Mouse (Mus musculus) right cerebral cortex, postnatal 36 days (tissue): ENCODE data around the gene Tmub2.
"Not testable (repeated sequence)": the region's sequence is repeated elsewhere in the genome, so short reads cannot be mapped to it uniquely, and the experiment has no call there.

Experiments used
- DNase-seq, 2 experiments: peaks; one replicate each; pipeline ENCODE4 v3.0.0; 2022; ENCODE audit warnings: low spot score in 2 of 2, mixed read lengths in 1 of 2

Gene Tmub2

DNA sequence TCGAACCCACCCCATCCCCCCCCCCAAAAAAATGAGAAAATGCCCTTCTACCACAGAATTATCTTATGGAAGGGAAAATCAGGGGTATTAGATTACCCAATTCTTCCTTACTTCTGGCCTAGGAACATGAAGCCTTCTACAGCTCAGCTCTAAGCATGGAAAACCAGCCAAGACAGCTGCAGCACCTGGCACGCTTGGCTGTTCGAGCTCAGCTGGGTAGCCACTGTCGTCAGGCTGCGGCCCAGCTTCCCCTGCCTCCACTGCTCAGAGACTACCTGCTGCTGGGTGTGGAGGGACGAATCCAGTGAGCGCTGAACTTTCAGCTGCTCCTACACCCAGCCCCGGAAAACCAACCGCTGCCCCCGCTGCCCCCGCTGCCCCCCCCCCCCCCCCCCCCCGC lies 7.0 kb upstream of the Tmub2 start:
- DNase-seq, result no peak

DNA sequence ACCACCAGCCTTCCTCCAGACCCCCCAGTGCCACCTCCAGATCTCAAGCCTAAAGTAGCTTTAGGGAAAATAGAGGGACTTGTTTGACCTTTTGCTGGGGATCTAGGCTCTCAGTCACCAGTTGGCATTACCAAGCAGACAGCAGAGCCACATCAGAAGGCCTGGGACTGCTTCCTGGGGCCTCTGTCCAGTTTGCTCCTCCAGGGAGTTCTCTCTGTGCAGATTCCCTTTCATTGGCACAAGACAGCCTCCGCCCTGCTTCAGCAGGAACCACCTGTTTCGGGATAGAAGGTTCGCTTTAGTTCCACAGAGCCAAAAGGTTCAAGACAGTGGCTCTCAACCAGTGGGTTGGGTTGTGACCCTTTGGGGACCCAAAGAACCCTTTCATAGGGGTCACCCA lies 5.1 kb upstream of the Tmub2 start:
- DNase-seq, result no peak

DNA sequence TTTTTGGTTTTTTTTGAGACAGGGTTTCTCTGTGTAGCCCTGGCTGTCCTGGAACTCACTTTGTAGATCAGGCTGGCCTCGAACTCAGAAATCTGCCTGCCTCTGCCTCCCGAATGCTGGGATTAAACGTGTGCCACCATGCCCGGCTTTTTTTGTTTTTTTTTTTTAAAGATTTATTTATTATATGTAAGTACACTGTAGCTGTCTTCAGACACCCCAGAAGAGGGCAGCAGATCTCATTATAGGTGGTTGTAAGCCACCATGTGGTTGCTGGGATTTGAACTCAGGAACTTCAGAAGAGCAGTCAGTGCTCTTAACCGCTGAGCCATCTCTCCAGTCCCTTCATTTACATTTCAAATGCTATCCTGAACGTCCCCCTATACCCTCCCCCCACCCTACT lies 4.5 kb upstream of the Tmub2 start:
- not testable (repeated sequence) for DNase-seq

DNA sequence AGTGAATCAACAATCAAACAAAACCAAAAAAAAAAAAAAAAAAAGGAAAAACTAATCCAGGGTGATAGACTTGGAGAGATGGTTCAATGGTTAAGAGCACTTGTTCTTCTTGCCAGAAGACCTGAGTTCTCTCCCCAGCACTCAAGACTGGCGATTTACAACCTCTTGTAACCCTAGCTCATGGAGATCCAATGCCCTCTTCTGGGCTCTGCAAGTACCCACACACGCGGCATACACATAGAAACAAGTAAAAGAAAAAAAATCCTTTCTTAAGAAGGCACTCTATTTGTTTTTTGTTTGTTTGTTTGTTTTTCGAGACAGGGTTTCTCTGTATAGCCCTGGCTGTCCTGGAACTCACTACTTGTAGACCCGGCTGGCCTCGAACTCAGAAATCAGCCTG lies 809 bp upstream of the Tmub2 start:
- DNase-seq, result no peak

DNA sequence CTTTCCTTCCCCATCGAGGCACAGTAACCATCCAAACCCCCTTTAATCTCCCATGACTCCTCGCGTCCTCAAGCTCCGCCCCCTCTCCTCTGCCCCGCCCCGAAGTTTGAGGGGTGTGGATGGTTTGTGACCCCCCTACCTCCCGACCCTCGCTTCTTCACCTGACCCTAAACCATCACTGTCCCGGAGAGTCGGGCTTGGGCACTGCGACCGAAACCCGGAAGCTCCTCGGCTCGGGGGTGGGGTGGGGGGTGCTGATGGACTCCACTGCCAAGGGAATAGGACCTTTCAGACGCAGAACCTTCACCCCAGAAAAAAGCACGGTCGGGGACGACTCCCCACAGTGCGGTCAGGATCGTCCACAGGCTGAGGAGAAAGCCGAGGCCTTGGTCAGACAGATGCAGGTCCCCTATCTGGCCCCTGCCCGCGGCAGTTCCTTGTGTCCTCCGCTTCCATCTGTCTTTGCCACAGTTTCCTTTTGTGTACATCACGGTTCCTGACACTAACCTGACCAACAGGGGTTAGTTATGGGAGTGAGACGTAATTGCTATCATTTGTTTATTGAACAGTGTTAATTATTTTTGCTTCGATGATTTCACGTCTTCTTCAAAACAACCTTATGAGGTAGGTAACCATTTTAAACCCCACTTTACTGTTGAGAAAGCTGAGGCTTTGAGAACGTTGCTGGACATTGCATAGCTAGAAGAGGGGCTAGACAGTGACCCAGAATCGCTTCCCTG lies 534 bp downstream of the Tmub2 start:
- DNase-seq, result no peak

DNA sequence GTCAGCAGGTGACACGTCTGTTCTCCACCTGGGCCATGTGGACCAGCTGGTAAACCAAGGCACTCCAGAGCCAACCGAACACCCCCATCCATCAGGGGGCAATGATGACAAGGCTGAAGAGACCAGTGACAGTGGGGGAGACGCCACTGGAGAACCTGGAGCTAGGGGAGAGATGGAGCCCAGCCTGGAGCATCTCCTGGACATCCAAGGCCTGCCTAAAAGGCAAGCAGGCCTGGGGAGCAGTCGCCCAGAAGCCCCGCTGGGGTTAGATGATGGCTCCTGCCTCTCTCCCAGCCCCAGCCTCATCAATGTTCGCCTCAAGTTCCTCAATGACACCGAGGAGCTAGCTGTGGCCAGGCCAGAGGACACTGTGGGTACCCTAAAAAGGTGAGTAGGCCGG lies 2.8 kb downstream of the Tmub2 start:
- DNase-seq, result no peak

DNA sequence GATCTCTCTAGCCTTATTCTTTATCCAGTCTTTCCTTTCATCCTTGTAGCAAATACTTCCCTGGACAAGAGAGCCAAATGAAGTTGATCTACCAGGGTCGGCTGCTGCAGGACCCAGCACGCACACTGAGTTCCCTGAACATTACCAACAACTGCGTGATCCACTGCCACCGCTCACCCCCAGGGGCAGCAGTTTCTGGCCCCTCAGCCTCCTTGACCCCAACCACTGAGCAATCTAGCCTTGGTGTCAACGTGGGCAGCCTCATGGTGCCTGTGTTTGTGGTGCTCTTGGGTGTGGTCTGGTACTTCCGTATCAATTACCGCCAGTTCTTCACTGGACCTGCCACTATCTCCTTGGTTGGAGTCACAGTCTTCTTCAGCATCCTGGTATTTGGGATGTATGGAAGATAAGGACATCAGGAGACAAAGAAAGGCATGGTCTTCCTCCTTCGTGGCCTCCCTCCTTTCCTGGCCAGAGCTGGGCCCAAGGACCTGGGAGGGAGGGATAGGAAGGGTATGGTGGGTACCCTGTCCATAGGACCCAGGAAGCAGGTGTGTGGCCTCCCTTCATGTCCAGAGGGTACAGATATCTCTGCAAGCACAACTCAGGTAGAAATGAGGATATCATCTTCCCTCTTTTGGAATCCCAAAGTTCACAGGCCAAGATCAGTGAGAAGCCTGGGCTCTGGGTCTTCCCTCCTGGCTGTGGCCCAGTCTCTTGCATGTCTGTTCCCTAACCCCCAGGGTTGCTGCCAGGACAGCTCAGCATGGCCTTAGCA lies 3.5 kb downstream of the Tmub2 start:
- no peak for DNase-seq

DNA sequence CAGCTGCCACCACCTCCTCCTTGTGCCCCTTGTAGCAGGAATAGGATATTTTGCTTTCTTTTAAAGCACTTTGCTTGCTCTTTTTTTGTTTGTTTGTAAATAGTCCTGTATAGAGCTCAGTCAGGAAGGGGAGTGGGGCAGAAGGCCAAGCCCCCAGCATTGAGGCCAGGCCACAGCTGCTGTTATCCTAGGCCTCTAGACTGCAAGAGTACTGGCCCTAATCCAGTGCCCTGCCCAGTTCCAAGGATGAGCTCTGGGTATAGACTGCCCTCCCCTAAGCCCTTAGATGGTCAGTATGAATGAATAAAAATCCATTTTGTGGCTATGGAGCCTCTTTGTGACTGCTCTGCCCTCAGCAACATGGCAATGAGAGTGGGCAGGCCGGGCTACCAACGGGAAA lies 4.2 kb downstream of the Tmub2 start:
- no peak for DNase-seq

DNA sequence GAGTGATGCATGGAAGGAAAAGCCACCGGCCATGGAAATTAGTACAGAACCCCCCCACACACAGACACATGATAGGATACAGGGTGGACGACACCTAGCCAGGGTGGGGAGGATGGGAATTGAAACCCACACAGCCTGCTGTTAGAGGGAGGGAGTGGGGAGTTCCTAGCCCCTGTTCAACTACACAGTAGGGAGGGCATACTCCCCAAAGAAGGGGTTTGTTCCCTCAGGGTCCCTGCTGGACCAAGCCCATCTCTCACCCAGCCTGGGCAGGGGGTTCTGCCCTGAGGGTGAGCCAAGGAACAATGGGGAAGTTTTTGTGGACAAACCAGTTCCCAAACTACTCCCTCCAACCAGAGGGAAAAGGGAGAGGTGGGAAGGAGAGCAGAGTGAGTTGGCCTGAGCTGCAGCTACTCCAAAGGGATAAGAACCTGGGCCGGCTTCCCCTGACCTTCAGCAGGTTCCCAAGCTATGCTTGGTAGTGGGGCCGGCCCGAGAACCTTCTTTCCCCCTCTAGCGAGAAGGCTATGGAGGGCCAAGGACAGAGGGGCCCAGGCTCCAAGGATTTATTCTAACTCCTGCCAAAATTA lies 4.9 kb downstream of the Tmub2 start:
- DNase-seq, result no peak

DNA sequence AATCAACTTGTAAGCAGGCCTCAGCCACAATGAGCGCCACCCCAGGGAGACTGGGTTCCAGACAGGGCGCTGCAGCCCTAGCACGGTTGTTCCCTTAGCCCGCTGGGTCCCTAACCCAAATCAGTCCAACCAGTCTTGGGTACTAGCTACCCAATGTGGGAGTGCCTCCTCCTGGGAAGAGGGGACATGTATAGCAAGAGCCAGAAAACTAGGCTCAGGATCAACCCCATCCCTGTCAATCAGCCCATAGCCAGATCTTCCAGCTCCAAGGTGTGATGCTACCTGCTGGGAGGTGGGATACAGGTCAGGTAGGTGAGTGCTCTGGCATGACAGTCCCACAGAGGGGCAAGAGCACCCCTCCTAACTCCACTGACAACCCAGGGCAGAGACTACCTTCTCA lies 5.4 kb downstream of the Tmub2 start:
- DNase-seq, result no peak

DNA sequence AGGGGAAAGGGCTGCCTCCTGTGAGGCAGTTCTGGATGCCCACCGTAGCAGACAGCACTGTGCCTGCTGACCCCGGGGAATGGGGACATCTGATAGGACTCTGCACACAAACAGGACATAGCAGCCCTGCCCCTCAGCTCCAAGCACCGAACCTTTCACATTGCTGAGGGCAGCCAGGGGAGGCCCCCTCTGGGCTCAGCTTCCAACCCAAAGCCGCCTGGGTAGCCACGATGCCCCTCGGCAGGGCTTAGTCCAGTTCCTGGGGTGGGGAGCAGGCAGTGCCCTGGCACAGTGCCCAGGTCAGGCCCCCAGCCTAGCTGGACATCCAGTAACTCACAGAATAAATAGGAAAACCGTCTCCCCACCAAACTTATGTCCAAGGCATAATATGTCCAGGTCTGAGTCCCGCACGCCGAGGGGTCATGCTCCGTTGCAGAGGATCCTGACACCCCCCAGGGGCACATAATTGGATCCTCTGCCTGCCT lies 6.4 kb downstream of the Tmub2 start:
- DNase-seq, result no peak

DNA sequence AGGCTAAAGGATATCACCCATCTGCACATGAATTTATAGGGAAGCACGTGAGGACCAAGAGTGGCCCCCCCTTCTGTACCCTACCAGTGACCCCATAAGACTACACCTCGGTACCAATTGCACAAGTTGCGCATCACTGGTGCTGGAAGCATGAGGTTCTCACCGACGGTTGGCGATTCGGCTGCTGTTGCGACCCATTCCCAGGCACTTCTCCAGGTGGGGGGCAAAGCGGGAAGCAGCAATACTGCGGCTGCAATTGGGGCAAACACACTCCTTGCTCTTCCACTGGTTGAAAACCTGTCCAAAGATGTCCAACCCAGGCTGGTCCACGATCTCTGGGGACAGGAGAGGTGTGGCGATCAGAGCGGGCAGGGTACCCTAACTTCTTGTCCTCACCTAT lies 9.2 kb downstream of the Tmub2 start:
- no peak for DNase-seq

DNA sequence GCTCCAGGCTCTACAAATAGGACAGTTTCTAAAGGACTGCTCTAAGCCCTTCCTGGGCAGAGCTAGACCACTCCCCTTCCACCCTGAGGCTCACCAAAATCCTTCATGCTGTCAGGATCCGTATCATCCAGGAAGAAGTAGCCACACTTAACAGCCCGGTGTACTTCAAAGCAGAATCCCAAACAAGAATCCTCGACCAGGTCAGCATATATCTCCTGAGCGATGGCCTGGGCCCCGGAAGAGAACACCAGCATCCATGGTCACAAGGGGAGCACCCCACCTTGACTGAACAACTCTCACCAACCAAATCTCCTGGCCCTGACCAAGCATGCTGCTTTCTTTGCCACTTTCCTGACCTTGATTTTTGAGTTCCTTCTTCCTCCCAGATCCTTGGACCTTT lies 9.7 kb downstream of the Tmub2 start:
- no peak for DNase-seq

DNA sequence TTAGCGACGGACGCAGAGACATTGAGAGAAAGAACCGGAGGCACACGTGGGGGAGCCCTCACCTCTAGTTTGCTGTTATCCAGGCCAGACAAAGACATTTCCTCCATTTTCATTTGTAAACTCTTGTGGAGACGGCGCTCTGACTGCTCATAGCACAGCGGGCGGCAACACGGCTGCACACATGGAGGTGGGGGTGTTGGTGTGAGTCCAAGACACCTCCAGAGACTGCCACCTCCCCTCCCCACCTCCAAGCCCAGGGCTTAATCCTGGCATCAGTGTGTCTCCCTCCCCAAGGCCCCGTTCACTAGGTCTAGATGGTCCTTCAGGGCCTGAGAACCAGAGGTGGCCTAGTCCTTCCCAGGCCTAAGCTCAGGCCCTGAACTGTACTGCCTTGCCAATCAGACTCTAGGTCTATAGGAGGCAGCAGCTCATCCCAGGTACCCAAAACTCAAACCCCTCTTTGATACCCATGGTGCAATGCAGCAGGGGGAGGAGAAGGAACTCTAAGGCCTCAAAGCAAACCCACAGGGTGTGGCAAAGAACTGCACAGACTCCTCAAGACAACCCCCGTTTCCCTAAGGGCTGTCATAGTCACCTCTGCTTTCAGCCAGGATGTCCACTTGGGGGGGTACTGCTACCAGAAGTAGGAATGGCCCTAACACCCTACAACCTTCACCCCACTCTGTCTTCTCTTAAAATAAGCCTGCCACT lies 10.3 kb downstream of the Tmub2 start:
- DNase-seq, result no peak

DNA sequence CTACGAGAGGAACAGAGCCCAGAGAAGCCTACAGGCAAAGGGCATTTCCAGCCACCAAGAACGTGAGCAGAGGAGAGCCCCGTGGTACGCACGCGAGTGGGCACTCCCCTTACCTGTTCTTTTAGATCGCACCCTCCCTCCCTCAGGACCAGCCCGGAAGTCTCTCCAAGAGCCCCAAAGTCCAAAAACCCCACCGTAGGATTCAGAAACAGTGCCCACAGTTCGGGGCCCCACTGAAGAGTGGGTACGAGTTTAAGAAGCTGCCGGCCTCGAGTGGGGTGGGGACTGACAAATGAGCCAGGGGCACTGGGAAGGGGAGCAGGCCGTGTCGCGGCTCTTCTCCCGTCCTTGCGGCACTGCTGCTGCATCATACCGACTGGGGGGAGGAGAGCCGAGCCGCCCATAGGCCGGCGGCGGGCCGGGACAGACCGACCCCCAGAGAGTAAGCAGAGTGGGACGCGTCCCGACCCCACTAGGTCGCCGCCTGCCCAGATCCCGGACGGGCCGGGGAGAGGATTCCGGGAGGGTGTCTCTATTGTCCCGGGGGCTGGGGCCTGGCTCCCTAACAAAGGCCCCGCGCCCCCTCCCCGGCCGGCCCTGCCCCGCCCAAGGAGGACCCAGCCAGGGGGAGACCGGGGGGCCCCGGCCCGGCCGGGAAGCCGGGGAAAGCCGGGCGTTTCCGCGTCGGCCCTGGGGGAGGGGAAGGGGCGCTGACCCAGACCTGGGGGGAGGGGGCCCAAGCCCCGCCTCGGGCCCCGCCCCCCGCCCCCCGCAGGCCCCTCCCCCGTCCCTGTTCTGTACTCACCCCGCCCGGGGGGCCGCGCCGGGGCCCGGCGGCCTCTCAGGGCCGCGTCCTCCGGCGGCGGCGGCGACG lies 11.1 kb downstream of the Tmub2 start:
- no peak for DNase-seq

DNA sequence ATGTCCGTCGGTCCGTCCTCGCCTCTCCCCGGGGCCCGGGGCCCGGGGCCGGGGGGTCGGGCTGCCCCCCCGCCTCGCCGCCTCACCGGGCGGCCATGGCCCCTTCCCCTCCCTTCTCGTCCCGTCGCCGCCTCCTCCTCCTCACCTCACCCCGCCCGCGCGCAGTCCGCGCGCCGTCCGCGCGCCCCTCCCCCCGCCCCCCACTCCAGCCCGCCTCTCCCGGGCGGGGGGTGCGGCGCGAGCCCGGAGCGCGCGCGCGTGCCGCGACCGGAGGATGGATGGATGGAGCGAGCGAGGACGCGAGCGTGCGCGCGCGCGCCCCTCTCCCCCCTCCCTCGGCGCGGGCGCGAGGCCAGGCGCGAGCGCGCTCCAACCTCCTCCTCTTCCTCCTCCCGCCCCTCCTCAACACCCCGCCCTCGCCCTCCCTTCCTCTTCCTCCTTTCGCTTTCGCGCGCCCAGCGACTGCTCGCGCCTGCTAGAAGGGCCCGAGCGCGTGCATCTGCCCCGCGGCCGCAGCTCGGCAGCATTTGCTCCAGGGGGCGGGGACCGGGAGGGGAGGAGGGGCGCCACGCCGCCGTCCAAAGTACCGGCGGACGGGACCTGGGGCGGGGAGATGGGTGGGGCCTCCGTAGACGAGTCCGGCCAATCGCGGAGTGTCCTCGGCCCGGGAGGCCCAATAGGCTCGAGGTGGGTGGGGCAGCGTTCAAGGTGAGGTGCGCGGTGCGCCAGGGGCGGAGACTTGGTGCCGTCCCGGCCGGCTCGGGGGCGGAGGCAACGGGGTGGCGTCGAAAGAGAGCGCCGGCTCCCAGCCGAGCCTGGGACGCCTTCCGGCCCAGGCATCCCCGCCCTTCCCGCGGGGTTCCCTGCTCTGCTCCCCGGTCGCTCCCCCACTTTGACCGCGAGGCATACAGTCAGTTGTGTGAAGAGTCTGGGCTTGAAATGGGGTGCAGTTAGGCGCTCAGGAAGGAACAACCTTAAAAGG lies 12.1 kb downstream of the Tmub2 start, which contains the start of gene Atxn7l3:
TSS of gene Atxn7l3 (minus strand) at position 141 of the 982 bp plus-strand sequence.
- peak; percentile 97 to 98 for DNase-seq

DNA sequence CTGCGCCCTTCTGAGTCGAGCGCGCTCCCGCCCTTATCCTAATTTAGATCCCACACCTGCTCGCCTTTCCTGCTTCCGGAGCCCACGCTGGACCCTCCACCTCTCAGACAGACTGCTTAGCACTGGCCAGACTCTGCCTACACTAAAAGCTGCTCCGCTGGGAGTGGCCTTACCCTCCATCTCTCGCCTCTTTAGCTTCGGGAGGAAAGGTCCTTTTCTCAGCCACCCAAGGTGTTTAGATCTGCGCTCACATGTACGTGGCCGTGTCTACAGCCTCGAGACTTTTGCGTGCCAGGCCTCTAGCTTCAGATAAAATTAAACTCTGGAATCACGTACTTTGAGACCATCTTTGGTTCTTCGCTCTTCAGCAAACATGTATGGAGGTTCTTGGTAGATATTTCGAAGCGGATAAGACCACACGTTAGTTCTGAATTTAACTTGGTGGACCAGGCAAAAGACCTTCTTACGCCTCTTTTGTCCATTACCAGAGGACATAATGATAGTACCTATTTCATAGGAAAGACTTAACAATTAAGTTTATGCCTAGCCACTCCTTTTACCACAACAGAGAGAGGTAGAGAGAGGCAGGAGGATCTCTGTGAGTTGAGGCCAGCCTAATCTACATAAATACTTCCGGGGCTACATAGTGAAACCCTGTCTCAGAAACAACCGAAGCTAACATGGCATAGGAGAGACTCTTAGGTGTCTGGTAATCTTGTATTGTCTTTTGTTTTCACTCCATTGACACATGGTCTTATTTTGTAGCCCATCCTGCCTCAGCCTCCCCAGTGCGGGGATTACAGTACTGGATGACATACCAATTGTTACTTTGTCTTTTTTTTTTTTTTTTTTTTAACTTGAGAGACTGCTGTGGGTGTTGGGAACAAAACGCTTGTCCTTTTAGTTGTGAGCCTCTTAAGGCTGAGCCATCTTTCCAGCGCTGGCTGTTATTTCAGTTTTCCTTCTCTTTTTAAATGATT lies 13.1 kb downstream of the Tmub2 start:
- peak in 1 of 2 experiments; percentile 36 for DNase-seq

DNA sequence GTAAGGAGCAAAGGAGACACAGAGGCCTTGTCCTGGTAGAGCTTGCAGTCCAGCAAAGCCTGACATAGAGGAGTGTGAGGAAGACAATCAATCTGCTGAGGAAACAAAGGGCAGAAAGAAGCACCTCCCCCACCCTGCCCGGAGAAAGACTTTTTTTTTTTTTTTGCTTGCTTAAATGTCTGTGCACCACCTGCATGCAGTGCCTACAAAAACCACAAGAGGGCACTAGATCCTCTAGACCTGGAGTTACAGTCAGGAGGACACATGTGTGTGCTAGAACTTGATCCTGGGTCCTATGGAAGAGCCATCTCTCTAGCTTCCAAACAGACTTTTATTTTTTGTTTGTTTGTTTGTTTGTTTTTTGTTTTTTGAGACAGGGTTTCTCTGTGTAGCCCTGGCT lies 15.1 kb downstream of the Tmub2 start:
- no peak for DNase-seq

DNA sequence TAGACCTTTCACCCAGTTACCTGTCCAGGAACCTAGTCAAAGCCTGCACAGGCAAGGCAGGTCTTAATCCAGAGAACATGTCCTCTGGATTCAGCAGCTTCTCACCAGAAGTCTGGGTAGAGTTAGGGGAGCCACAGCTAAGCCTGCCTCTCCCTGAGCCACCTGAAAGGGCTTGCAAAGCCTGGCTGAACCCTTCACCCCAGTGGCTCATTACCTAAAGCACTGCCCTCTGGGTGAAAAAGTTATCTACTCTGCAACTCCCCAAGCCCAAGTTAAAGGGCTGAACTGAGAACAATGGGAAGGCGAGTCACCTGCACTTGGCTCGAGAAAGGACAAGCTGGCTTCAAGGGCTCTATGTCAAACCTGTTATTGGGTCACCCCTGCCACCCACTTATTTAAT lies 19.4 kb downstream of the Tmub2 start:
- no peak for DNase-seq
